In the genomic region with DNA sequence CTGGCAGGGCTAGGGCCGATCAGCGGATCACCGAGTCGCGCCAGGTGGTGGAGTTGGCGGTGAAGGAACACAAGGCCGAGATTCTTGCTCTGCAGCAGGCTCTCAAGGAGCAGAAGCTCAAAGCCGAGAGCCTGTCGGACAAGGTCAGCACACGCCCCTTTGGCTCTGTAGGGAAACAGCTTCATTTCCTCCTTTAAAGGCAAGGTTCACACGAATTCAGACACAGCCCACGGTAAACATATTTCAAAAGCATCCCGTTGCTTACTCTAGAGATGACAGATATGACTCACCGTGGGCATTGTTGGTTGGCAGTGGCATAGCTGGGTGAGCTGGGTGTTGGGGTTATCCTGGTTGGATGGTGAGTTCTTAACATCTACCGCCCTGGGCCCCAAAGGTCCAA, we compare ENCODE assay signal across 14 mouse cellular contexts. TPM values are rescaled to one million over a fixed set of nuclear protein-coding genes. Genes with fewer than 3 reads are reported as not detected.
DNase-seq lines count a peak whose midpoint lies in the region; ATAC-seq and TF ChIP-seq lines count a peak whose summit lies in the region.
"Had no signal": no experiment of that assay in that cellular context is flagged by ENCODE, and none has a peak within 500 bp of the region (broad histone marks: within the 10 kb centered on the region; RNA-seq: fewer than 3 reads in every experiment).

No protein-coding gene starts in this region.

- TF ChIP-seq CTCF in intestine, postnatal 0 days (IDR thresholded peaks at IDR 0.05; ENCODE audit: low read depth) = no peak

- peak overlapping the region; percentile 50; the same call in 1 of the 2 replicates for H3K27ac ChIP-seq in intestine, postnatal 0 days (ENCODE audit: low read depth, low read length)
- H3K27ac ChIP-seq in heart, embryonic 10.5 days = no peak overlapping the region
- H3K27ac ChIP-seq: hindbrain, embryonic 12.5 days; layer of hippocampus, adult 2 months had no signal

- 48% methylated on average over 15 of the region's 15 CpGs for WGBS in intestine, postnatal 0 days
- WGBS in heart, embryonic 10.5 days = 94% methylated on average over 15 of the region's 15 CpGs

- H3K27me3 ChIP-seq in intestine, postnatal 0 days (replicated peaks; ENCODE audit: control insufficient read depth, insufficient read depth, low read length) = no peaks in the 10 kb centered on the region
- no peaks in the 10 kb centered on the region for H3K27me3 ChIP-seq in heart, embryonic 10.5 days (ENCODE audit: insufficient read depth, poor library complexity, severe bottlenecking)
- H3K27me3 ChIP-seq: hindbrain, embryonic 12.5 days had no signal

- no peak overlapping the region for H3K4me3 ChIP-seq in intestine, postnatal 0 days (ENCODE audit: low read depth, low read length)
- H3K4me3 ChIP-seq in heart, embryonic 10.5 days = no peak overlapping the region
- H3K4me3 ChIP-seq: hindbrain, embryonic 12.5 days; layer of hippocampus, adult 2 months had no signal

- H3K9me3 ChIP-seq in intestine, postnatal 0 days (ENCODE audit: control insufficient read depth) = no peaks in the 10 kb centered on the region
- no peaks in the 10 kb centered on the region for H3K9me3 ChIP-seq in heart, embryonic 10.5 days
- H3K9me3 ChIP-seq: hindbrain, embryonic 12.5 days had no signal

- H3K9ac ChIP-seq in intestine, postnatal 0 days (ENCODE audit: low read depth, low read length) = no peak overlapping the region
- H3K9ac ChIP-seq: hindbrain, embryonic 12.5 days had no signal

- intact Hi-C loops in left cerebral cortex, postnatal 14 days (cut with DNase I) = no loop called here

- peak; percentile 19 for DNase-seq in ovary, postnatal 36 days (ENCODE audit: low spot score)
- no peak for DNase-seq in ovary, postnatal 14 days (ENCODE audit: low spot score)
- DNase-seq in lung, postnatal 10 days = peak; percentile 44
- DNase-seq in urinary bladder, postnatal 36 days (ENCODE audit: low spot score in 2 of 2) = peak; percentile 26 to 55
- DNase-seq in heart, embryonic 10.5 days (ENCODE audit: low spot score) = no peak
- DNase-seq in left cerebral cortex, postnatal 14 days (ENCODE audit: low spot score in 2 of 2) = no peak
- no peak for DNase-seq in left cerebral cortex, adult 8-10 months (ENCODE audit: low spot score in 2 of 2)
- DNase-seq: cerebellum, adult 11-12 months; heart, adult 18-20 months had no signal

- H3K4me2 ChIP-seq in intestine, postnatal 0 days (replicated peaks; ENCODE audit: low read depth) = no peak overlapping the region
- H3K4me2 ChIP-seq: hindbrain, embryonic 12.5 days had no signal

- peaks cover 11% of the 10 kb centered on the region; the same call in 1 of the 2 replicates for H3K36me3 ChIP-seq in intestine, postnatal 0 days (ENCODE audit: control insufficient read depth, insufficient read depth)
- H3K36me3 ChIP-seq in heart, embryonic 10.5 days = peaks cover 68% of the 10 kb centered on the region

- ATAC-seq in intestine, postnatal 0 days = peak; percentile 85
- ATAC-seq: forebrain, embryonic 14.5 days; midbrain, embryonic 16.5 days had no signal

- H3K4me1 ChIP-seq in intestine, postnatal 0 days (replicated peaks; ENCODE audit: control insufficient read depth, insufficient read depth, low read length) = no peaks in the 10 kb centered on the region; the same call in 1 of the 2 replicates
- no peaks in the 10 kb centered on the region for H3K4me1 ChIP-seq in heart, embryonic 10.5 days
- H3K4me1 ChIP-seq: hindbrain, embryonic 12.5 days had no signal

RNA-seq across cellular contexts. Expression of gene Prkab1, which starts 53.1 kb away (rescaled TPM):
- 77.8 and 80.6 TPM in 2 replicates for polyA plus RNA-seq in intestine, postnatal 0 days (2015; fragmentation: Nextera tagmentation; extraction: Ambion mirVana)
- 69.3 and 74.1 TPM in 2 replicates for polyA plus RNA-seq in heart, embryonic 10.5 days (2016; fragmentation: Nextera tagmentation; extraction: Ambion mirVana)
- 10 to 100 TPM; 25.6 to 26.2 TPM for total RNA-seq in left cerebral cortex, postnatal 14 days (2021)
- total RNA-seq in left cerebral cortex, adult 8-10 months (2022) = 10 to 100 TPM; 23.8 to 31.5 (median 28.7) TPM

Comparison
In these comparisons a context has a peak if more than half of its experiments do, and no peak if none do; other contexts are left out.
1. DNase-seq: peak in ovary, postnatal 36 days (single experiment), lung, postnatal 10 days (single experiment) and urinary bladder, postnatal 36 days (2 of 2); none in ovary, postnatal 14 days (single experiment), heart, embryonic 10.5 days (single experiment), left cerebral cortex, postnatal 14 days (0 of 2) and left cerebral cortex, adult 8-10 months (0 of 2).